Mouse (Mus musculus) left cerebral cortex, postnatal 14 days (tissue): Measurements from ENCODE around the gene Rnpep. TPM values are rescaled to one million over a fixed set of nuclear protein-coding genes. Genes with fewer than 3 reads are reported as not detected.
"Not testable (repeated sequence)": the region's sequence is repeated elsewhere in the genome, so short reads cannot be mapped to it uniquely, and the experiment has no call there.

ENCODE experiments used
- DNase-seq, 2 experiments: peaks; one replicate each; pipeline ENCODE4 v3.0.0; 2021 to 2022; ENCODE audit warnings: low spot score in 2 of 2, mixed read lengths in 1 of 2
- intact Hi-C: fragments of 180-260 bp; cut with DNase I; formaldehyde crosslinking; loops from one replicate; pipeline ENCODE4 v1.15.1; 2025
- total RNA-seq, 2 experiments: library from RNA; stranded (reverse); gene quantifications; 2 replicates each; pipeline ENCODE4 v1.2.3; 2021

Gene Rnpep
- total RNA-seq, 2 experiments from 2014 or later = 53.2 to 54.1 TPM

DNA sequence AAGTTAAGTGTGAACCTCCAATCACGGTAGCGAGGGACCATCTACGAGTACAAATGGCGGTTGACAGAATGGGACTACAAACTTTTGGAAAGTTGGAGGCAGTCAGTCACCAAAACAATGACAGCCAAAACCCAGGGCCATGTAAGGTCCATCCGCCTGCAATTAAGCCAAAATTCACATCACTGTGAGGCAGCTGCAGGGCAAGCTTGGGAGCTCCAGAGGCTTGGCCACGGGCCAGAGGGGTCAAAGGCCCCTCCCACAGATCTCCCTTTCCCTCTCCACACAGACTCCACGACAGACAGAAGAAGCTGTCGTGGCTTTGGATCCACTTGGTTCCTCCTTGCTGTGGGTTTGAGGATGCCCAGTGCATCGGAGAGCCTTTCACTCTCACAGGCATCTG, 20.6 kb downstream of the Rnpep start:
- no peak for DNase-seq

GRCm38 (mm10) chr1:135262329-135262728, 21.6 kb downstream of the Rnpep start:
- intact Hi-C loops = no loop called here
- DNase-seq = no peak

More for the DNA sequence above, 20.6 kb downstream of the Rnpep start:
- intact Hi-C loops = no loop called here

DNA sequence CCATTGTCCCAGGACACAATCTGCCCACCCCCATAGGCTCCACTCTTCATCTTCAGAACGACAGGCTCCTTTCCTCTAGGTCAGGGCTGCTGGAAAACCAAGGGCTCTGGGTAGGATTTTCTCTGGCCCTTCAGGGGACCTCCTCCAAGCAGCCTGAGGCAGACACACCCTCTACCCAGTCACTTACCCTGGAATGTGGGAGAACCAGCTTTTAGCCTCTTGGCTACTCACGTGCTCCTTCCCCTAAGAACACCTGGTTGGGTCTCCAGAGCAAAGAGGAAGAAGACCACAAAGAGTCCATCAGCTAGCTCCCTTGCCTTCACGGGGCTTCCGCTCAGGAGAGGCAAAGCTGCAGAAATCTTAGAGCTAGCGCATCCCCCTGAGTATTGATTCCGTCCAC, 23.0 kb downstream of the Rnpep start:
- intact Hi-C loops = no loop called here
- no peak for DNase-seq

DNA sequence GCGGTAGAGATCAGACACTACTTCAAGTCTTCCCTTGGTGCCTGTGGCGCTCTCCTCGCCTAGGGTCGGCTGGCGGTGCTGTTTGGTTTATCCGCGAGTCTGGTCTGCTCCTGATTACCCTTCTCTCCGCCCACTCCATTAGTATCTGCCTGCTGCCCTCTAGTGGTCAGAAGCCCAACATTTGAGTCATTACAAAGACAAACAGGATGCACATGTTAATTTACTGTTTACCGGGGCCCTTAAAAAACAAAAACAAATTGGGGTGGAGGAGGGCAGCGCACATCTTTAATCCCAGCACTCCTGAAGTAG, 24.8 kb downstream of the Rnpep start:
- intact Hi-C loops = loop anchor here (1.0 to 5.0 kb wide), 2 partner anchors 87 to 108 kb away; no protein-coding TSS in a partner anchor
- peak; percentile 71 to 82 for DNase-seq

- DNase-seq = no peak
- intact Hi-C loops = loop anchor here (1.0 to 5.0 kb wide), 2 partner anchors 86 to 109 kb away; no protein-coding TSS in a partner anchor
Observed at GRCm38 (mm10) chr1:135258380-135259127, 25.3 kb downstream of the Rnpep start, which contains the start of gene Elf3. Gene Elf3, minus strand, starts transcription at chr1:135258568.

DNA sequence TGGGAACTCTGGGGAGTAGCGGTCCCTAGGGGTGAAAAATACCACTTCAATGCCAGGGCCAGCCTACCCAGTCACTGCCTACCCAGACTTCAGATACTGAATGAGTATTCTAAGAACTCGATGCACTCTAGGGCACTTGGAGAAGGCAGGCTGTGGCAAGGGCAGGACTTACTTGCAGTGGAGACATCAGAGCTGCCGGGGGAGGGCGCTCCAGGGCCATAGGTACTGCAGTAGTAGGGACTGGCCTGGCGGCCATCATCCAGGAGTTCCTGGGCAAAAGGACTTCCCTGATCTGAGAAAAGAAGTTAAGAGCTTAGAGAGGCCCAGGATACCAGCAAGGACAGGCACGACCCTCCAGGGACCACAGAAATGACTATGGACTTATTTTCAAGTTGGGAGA, 27.6 kb downstream of the Rnpep start:
- no peak for DNase-seq
- intact Hi-C loops = loop anchor here (5.0 kb wide), 1 partner anchor 111 kb away; no protein-coding TSS in a partner anchor

DNA sequence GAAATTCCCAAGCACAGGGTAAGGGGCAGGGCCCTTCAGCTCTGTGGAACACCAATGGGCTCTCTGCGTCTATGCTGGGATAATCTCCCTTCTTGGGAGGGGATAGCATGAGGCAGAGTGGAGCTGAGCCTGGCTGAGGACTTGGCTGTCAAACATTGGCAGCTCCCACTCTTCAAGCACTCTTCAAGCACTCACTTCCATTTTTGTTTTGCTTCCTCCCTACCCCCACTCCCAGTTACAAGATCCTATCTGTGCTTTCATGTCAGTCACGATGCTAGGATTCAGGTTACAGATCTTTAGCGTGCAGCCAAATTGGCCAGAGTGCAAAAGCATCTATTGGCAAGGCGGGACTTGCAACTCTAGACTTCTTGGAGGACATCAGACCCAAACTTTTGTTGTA, 31.0 kb downstream of the Rnpep start:
- intact Hi-C loops = no loop called here
- no peak for DNase-seq

DNA sequence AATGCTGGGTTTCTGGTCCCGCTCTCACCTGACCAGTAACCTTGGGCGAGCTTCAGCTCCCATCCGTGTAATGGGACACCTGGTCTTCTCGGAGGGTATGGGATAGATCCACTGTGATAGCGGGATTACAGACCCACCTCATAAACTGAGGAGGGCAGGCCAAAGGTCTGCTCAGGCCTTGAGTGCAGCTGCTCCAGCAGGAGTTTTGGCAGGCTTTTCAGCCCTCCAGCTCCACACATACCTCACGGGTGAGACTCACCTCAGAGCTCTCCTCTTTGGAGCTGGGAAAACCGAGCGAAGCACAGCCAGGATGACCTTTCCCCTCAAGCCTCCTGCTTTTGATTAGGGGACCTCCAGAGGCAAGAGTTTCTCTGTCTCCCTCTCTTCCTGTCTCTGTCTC, 32.5 kb downstream of the Rnpep start:
- no peak for DNase-seq
- intact Hi-C loops = no loop called here

DNA sequence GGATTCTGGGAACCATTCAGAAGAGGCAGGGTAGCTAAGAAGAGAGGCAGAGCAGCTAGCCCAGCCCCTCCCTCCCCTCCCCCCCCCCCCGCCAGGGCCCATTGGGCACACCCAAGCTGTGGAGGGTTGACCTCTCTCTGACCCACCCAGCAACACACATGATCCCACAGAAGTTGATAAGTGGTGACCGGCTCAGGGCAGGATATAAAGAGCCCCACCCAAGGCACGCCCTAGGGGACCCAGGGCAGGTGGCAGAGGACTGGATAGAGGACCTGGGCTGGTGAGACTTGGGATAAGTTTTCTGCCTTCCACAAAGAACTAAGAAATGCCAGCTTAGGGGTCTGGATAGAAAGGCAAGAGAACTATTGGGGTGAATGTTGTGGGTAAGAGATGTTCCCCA, 33.2 kb downstream of the Rnpep start:
- no peak for DNase-seq
- intact Hi-C loops = no loop called here

GRCm38 (mm10) chr1:135248434-135248850, 35.4 kb downstream of the Rnpep start:
- DNase-seq = peak; percentile 56 to 57
- intact Hi-C loops = no loop called here

DNA sequence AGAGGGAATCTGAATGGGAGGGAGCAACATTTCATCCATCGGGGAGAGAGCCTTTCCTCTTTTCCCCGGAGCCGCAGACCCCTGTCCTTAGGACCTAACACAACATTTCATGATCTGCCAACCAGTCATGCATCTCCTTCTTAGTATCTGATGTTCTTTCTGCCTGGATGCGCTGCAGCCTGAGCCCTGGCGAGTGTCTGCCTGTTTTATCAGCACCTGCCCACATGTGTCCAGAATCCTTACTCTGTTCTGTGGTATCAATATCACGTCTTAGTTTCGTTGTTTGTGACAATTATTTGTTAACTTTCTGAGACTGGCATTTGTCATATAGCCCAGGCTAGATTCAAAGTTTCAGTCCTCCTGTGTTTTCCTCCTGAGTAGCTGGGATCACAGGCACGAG, 39.9 kb downstream of the Rnpep start:
- intact Hi-C loops = no loop called here

GRCm38 (mm10) chr1:135240206-135240605, 43.7 kb downstream of the Rnpep start:
- DNase-seq, intact Hi-C loops: not testable (repeated sequence)

More for the DNA sequence above, 39.9 kb downstream of the Rnpep start:
- DNase-seq = no peak

GRCm38 (mm10) chr1:135237131-135237851, 46.6 kb downstream of the Rnpep start:
- intact Hi-C loops = no loop called here
- DNase-seq = no peak

DNA sequence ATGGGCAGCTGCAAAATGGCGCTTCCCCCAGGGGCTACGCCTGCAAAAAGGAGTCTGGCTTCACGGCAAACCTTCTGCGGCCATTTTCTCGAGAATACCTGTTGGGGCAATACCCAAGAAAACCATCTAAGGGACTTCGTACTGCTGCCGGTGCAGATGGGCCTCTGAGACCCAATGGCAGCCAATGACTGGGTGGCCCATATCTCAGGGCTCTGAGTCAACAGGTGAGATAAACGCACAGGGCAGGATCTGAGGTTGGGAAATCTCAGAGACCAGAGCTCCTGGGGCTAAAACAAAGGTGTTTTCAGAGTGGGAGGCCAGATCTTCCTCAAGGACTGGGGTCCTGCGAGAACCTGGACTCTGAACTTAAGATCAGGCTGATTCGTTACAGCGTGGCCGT, 49.1 kb downstream of the Rnpep start:
- no peak for DNase-seq
- intact Hi-C loops = no loop called here

DNA sequence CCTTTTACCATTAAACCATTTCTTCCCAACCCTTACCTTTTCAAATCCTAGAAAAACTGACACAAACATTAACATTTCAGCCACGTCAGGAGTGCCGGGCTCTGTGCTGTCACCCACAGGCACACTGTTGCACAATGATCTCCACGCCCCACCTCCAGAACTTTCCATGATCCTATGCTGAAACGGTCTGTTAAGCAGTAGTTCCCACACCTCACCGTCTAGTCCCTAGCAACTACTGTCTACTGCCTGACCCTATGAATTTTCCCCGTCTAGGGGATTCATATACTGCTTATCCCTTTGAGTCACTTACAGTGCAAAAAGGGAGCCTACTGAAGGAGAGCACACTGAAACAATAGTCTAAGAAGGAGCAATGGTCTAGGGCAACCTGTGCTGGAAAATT, 49.9 kb downstream of the Rnpep start:
- intact Hi-C loops = no loop called here
- DNase-seq = no peak

GRCm38 (mm10) chr1:135231878-135232277, 52.0 kb downstream of the Rnpep start:
- DNase-seq, intact Hi-C loops: not testable (repeated sequence)

GRCm38 (mm10) chr1:135227339-135227950, 56.4 kb downstream of the Rnpep start:
- intact Hi-C loops = no loop called here
- no peak for DNase-seq

- intact Hi-C loops = no loop called here
- no peak for DNase-seq
Observed at GRCm38 (mm10) chr1:135224981-135225604, 58.8 kb downstream of the Rnpep start.

- intact Hi-C loops = no loop called here
- no peak for DNase-seq
Observed at GRCm38 (mm10) chr1:135224147-135224546, 59.7 kb downstream of the Rnpep start.
